Mouse (Mus musculus): Measurements from ENCODE around the gene Rtn3. TPM values are rescaled to one million over a fixed set of nuclear protein-coding genes. Genes with fewer than 3 reads are reported as not detected.
A peak's percentile ranks its signal among the peaks of the same experiment; 100 is the strongest.
"Not testable (repeated sequence)": the region's sequence is repeated elsewhere in the genome, so short reads cannot be mapped to it uniquely, and the experiment has no call there.

The Rtn3 gene
- total RNA-seq, 2 experiments from 2014 or later, result 80.4 to 166 TPM

DNA sequence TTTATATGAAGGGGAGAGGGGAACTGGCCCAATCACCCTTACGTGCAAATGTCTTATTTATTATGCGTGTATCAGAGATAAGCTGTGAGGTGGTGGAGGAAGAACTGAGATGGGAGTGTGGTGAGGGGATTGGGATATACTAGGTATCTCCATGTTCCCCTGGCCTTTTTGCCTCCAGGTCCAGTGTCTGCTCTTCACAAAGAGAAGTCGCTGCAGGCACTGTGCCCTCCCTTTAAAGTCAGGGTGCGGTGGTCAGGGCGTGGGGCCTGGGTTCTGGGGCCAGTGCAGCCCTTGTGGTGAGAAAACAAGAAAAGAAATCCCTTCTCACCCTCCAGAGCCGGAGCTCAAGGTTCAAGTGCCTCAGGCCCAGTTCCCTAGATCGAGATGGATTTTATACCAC, 59.0 kb downstream of the Rtn3 start:
- ATAC-seq (replicated peaks; ENCODE audit: poor library complexity, severe bottlenecking), result no peak

DNA sequence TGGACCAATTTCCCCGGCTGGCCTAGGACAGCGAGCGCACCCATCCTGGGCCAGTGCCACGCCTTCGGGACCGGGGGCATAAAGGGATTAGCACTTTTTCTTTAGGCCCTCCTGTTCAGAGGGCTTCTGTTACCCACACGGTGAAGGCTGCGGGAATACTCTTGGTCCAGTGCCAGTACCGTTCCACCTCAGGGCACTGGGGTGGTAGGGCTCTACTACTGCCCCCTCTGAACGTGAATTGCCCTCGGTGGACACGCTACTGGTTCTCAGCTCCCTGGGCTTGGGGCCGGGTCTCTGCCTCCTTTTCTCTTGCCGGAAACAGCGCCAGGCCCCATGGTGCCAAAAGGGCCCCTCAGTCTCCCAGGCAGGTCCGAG, 59.4 kb downstream of the Rtn3 start:
- ATAC-seq (replicated peaks; ENCODE audit: poor library complexity, severe bottlenecking), result no peak

DNA sequence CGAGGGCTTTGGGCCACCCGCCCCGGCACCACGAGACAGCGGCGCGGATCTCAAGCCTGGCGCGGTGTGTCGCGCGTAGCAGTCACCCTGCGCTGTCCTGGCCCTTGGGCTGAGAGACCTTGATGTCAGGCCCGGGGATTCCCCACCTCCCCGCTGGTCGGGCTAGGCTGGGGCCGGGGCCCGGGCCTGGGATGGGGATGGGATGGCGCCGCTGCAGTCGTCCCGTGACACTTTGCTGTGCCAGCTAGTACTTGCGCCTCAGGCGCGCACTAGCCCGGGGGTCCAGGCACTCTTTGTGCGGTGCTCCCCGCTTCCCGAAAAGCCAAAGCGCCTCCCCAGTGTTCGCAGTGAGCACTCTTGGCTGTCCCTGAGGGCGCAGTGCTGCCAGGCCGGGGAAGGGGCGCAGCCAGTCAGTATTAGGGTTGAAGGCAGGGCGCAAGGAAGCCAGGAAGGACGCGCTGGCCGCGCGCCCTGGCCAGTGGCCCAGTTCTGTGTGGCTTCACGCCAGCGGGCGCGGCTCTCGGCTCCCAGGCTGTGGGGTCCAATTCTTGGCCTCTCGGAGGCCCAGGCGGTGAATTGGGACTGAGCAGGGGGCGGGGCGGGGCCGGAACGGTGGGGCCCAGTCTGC, 59.9 kb downstream of the Rtn3 start:
- ATAC-seq (replicated peaks; ENCODE audit: poor library complexity, severe bottlenecking), result no peak

DNA sequence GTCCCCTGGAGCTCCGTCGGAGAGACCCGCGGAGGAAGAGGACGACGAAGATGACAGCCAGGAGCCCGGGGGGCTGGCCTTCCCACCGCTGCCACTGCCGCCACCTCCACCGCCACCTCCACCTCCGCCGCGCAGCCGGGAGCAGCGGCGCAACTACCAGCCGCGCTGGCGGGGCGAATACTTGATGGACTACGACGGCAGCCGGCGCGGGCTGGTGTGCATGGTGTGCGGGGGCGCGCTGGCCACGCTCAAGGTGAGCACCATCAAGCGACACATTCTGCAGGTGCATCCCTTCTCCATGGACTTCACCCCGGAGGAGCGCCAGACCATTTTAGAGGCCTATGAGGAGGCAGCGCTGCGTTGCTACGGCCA, 60.4 kb downstream of the Rtn3 start:
- no peak for ATAC-seq (replicated peaks; ENCODE audit: poor library complexity, severe bottlenecking)

DNA sequence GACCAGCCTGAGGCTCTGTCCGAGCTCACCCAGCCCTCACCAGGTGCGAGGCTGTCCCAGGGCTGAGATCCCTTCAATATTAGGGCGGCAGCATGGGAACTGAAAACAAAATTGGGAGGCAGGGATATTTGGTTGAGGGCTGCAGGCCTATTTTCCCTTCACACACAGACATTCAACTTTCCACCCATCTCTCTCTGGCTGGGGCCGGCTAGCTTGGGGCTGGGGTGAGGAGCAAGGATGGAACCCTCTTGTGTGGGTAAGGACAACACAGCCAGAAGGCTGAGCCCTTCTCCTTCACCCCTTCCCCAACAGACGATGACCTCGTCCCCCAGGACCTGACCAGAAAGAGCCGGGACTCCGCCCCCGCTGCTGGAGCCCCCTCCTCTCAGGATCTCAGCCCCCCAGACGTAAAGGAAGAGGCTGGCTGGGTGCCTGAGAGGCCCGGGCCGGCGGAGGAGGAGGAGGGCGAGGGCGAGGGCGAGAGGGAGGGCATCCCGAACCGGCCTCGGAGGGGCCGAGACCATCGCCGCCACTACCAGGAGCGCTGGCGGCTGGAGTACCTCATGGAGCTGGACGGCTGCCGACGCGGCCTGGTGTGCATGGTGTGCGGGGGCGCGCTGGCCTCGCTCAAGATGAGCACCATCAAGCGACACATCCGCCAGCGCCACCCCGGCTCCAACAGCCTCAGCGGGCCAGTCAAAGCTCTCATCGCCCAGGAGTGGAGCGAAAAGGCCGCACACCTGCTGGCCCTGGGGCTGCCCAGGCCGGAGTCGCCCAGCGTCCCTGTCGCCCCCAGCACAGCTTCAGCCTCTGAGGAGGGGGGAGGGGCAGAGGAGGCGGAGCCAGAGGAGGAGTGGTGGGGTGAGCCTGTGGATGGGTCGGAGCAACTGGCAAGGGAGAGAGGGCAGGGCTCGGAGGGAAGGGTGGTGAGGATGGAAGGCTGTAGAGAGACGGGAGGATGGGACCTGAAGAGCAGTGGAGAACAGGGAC, 61.2 kb downstream of the Rtn3 start:
- ATAC-seq (replicated peaks; ENCODE audit: poor library complexity, severe bottlenecking), result no peak

DNA sequence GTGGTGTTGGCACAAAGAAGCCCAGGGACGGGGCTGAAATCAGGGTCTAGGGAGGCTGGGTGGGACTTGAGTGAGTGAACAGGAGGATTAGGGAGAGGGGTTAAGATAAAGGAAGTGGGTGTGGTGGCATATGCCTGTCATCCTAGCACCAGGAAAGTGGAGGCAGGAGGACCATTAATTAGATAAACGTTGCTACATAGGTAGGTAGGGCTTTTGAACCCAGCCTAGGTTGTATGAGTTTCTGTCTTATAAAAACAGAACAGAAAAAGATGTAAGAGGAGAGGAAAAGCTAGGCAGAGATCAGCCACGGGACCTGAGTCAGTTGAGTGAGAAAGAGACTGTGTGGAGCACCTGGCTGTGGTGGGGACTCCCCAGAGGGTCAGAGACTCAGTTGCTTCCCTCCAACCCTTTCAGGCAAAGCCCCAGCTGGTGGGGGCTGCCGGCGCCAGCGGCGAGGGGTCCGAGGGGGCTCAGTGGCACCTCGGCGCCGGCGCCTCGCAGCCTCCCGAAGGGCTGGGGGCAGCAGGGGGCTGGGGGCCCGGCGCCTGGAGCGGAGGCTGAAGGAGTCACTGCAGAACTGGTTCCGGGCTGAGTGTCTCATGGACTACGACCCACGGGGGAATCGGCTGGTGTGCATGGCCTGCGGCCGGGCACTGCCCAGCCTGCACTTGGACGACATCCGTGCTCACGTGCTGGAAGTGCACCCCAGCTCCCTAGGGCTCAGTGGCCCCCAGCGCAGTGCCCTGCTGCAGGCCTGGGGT, 62.1 kb downstream of the Rtn3 start:
- ATAC-seq (replicated peaks; ENCODE audit: poor library complexity, severe bottlenecking), result no peak

DNA sequence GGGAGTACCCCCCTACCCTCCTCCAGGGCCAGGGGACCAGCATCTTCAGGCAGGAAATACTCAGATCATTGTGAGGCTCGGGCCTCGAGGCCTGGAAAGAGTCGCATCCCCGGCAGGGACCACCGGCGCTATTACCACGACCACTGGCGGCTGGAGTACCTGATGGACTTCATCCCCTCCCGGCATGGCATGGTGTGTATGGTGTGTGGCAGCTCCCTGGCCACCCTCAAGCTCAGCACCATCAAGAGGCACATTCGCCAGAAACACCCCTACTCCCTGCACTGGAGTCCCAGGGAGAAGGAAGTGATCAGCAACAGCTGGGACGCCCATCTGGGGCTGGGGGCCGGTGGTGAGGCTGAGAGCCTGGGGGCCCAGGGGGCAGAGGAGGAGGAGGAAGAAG, 63.0 kb downstream of the Rtn3 start:
- no peak for ATAC-seq (replicated peaks; ENCODE audit: poor library complexity, severe bottlenecking)

DNA sequence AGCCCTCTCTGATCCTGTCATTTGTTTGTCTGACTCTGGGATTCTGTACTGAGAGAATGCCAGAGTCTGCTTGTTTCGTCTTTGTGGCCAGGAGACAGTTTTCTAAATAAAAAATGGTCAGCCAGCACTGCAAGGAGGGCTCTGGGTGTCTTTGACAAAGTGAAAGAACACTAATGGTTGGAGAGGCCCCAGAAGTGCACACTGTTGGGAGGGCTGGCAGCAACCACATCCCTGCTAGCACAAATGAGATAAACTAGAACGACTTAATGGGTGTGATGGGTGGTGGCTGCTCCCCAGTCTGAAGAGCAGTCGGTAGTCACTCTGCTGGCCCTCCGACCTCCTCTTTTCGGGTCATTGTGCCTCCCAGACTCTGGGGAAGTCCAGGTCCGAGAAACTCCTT, 63.9 kb downstream of the Rtn3 start:
- ATAC-seq (replicated peaks; ENCODE audit: poor library complexity, severe bottlenecking), result no peak

DNA sequence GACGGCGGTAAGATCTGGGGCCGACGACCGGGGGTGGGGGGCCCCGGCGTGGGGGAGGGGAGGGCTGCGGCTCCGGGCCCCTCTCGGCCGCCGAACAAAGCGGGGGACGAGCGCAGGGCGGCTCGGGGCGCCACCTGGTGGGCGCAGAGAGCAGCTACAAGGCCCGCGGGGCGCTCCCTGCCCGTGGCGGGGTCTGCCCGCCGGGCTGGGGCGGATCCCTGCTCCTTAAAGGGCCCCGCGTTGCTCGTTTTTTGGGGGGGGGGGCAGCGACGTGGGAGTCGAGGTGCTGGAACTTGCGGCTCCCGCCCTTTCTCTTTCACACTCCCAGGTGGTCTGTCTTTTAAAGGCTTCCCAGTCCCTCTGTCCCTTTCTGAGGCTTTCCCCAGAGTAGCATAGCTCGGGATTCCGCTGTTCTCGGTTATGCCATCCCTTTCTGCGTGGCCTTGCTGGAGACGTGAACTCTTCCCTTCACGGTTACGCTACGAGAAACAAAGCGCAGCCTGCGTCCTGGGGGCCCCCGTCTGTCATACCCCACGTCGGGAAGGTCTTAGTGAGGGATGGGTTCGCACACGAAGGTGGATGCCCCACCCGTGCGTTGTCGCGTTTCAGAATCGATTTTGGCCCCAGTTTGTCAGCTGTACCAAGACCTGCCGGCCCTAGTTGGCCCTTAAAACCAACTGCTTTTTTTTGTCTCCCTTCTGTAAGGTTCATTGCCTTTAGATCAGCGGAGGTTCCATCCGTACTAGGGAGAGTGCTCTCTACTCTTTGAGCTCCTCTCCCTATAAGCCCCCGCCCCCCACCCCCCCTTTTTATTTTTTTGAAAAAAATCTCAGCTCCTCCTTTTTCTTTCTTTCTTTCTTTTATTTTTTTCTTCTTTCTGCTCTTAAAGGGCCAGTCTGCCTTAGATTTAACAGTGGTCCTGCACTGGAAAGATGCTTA, 64.9 kb downstream of the Rtn3 start:
- ATAC-seq (replicated peaks; ENCODE audit: poor library complexity, severe bottlenecking), result peak; percentile 76

DNA sequence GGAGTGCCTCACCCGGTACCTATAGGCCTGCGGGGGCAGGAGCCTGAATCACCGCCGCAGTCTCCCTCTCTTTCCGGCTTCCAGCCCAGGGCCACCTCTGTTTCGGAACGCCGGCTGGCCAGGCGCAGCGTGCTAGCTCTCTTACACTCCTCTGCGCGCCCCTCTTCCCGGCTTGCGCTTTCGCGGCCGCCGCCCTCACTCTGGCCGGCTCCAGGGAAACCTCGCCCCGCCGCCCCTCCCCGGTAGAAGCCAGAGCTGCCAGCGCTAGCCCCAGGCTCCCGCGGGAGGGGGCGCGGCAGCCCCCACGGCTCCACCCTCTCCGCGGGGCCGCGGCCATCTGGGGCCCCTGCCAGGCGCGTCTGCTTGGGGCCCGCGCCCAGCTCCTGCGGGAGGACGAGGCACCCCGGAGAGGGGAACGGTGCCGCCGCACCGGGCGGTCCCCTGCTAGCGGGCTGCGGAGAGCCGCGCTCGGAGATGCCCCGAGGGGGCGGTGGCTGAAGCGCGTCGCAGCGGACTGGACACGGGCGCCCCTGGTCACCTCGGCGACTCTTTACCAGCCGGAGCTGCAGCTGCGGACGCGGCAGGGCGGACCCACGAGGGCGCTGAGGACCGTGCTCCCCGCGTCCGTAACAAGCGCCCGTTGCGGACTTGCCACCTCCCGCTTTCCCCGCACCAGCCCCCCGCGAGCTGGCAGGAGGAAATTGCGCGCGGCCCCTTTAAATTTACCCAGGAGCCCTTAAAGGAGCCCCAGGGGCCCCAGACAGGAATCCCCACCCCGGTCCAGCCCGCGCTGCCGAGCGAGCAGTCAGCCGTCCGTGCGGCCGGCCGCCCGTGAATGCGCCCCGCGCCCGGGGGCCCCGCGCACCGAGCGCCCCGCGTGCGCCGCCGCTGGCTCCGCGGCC, 66.0 kb downstream of the Rtn3 start, which contains the start of gene 2700081O15Rik:
Gene 2700081O15Rik (plus strand): TSS at position 792 of the 902 bp plus-strand sequence.
- peak; percentile 34 for ATAC-seq (replicated peaks; ENCODE audit: poor library complexity, severe bottlenecking)

DNA sequence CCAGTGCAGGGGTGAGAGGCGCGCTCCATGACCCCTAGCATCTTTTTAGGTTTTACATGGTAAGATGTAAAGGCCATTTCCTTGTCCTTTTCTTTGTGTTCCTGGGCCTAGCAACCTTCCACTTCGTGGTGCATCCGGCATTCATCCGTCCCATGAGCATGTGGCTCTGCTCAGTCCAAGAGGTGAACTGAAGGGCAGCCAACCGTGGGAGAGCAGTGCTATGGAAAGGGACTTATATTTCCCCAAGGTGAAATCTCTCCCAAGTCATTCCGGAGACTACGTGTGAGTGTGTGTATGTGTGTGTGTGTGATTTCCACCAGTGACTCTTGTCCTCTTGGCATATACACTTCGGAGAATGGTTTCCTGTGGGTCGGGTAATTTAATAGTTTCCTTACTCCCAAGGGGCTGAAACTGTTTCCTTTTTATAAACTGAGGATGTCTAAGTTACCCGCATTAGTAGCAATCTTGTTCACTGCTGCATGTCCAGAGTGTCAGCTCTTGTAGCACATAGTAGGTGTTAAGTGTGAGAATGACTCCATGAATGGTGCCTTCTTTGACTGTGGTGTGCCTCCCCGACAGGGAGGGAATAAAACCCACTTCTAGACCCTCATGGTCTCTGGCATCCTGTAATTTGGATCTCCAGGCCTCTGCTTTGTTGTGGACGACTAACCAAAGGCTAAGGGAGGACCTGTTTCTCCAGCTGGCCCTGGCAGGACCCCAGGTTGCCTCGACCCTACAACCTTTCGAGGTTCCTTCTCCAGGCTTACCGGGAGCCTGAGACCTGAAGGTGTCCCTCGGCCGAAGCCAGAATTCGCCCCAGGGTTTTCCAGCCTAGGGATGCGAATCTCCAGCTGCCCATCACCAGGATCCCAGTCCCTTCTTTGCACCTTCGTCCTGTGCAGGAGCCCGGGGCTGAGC, 66.9 kb downstream of the Rtn3 start:
- ATAC-seq (replicated peaks; ENCODE audit: poor library complexity, severe bottlenecking), result no peak

DNA sequence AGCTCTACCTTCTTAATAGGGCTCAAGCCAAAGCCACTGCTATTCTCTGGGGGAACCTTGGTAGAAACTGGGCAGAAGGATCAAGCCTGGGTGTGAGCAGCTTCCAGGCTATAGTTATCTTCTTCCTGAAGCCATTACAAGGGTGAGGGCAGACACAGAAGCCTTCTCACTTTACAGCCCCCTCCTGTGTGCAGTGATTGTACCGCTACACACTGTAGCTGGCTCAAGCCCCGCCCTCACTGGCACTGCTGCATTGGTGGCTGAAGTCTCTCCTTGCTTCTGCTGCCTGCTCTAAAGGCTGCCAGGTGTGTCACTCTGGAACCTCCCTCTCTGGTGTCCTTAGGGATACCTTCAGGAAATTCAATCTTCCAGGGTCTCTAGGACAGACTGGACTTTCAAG, 70.7 kb downstream of the Rtn3 start:
- no peak for ATAC-seq (replicated peaks; ENCODE audit: poor library complexity, severe bottlenecking)

DNA sequence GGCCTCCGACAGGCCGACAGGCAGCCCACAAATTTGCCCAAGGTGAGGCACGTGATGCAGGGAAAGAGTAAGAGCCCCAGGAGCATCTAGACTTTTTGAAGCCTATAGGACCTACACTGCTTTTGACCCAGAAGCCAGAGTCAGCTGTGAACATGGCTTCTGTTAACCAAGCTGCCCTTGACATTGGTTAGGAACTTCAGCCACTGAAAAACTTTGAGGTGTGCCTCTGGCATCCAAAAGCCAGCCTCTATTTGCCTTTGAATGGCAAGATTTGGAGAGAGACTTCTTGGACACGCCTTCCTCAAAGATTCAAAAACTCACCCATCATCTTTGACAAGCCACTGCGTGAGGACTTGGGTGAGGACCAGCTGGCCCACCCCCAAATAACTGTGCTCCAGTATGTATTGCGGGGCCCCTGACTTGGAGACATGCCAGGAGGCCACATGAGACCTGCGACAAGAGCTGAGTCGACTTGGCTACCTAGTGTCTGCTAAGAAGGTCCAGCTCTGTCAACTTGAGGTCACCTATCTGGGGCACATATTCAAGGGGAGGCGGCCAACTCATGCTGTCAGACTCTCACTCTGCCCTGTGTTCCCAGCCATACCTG, 78.4 kb downstream of the Rtn3 start:
- ATAC-seq (replicated peaks; ENCODE audit: poor library complexity, severe bottlenecking), result no peak

DNA sequence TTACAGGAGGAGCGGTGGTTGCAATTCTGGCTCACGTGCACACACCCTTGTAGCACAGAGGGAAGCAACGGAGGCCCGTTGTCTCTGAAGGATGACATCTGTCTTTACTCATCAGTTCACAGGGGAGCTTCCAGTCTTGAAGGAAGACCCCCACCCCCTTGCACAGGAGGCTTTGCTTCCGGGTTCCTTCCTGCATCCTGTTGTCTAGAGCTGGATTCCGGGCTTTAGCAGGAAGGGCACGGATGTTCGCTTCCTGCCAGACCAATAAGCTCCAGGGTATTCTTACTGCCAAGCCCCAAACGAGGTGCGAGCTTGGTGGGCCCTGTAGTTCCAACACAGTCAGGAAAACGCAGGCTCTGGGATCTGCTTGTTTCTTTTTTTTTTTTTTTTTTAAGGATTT, 82.4 kb downstream of the Rtn3 start:
- ATAC-seq (replicated peaks; ENCODE audit: poor library complexity, severe bottlenecking), result no peak

DNA sequence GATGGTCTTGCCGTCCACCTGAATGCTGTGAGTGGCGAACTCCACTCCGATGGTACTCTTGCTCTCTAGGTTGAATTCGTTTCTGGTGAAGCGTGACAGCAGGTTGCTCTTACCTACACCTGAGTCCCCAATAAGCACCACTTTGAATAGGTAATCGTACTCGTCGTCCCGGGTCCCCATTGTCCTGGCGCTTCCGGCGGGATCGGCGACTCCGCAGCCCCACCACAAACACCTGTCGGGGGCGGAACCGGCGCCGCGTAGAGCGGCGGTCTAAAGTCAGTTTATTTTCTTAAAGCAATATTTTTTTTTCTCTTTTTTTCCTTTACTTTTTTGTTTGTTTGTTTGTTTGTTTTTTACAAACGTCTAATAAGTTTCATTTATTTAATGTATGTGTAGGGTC, 84.2 kb downstream of the Rtn3 start:
- peak; percentile 71 for ATAC-seq (replicated peaks; ENCODE audit: poor library complexity, severe bottlenecking)

DNA sequence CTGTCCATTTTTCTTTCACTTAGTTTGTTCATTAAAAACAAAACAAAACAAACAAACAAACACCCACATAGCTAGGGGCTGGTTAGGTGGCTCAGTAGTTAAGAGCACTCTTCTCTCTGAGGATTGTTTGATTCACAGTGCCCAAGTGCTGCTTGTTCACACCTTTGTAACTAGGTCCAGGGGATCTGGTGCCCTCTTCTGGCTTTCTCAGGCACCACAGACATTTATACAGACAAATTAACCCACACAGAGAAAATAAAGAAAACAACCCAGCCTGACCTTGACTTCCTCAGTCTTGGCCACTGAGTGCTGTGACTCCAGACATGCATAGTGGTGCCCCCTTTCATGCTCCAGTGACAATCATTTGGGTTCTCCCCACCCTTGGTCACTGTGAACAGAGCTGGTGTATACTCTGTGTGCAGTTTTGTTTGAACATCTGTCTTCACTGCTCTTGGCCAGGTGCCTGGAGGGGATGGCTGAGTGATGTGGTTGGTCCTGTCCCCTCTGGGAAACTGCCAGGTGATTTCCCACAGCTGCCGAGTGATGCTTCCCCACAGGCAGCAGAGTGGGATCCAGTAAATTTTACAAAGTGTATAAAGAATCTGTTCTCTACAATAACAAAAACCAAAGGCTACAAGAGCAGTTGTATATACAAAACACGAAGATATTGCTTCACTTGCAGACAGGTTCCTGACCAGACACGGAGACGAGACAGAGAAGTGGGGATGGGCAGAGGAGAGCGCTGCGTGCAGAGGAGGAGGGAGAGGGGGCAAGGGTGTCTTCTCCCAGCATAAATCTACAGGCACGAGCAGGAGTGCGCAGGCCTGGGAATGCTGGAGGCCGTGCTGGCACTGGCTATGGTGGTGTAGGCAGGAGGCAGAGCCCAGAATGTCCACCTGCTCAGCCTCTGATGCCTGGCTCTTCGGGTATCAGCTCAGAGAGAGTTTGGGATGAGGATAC, 85.9 kb downstream of the Rtn3 start:
- ATAC-seq (replicated peaks; ENCODE audit: poor library complexity, severe bottlenecking), result not testable (repeated sequence)

All from granulocyte monocyte progenitor cell, adult 5-6 weeks (primary cell).